Mouse (Mus musculus): Measurements from ENCODE around the gene Orc1. TPM values are rescaled to one million over a fixed set of nuclear protein-coding genes. Genes with fewer than 3 reads are reported as not detected.

The Orc1 gene
- polyA plus RNA-seq (2012; rRNA removed), result 0.04 and 0.28 TPM in 2 replicates

DNA sequence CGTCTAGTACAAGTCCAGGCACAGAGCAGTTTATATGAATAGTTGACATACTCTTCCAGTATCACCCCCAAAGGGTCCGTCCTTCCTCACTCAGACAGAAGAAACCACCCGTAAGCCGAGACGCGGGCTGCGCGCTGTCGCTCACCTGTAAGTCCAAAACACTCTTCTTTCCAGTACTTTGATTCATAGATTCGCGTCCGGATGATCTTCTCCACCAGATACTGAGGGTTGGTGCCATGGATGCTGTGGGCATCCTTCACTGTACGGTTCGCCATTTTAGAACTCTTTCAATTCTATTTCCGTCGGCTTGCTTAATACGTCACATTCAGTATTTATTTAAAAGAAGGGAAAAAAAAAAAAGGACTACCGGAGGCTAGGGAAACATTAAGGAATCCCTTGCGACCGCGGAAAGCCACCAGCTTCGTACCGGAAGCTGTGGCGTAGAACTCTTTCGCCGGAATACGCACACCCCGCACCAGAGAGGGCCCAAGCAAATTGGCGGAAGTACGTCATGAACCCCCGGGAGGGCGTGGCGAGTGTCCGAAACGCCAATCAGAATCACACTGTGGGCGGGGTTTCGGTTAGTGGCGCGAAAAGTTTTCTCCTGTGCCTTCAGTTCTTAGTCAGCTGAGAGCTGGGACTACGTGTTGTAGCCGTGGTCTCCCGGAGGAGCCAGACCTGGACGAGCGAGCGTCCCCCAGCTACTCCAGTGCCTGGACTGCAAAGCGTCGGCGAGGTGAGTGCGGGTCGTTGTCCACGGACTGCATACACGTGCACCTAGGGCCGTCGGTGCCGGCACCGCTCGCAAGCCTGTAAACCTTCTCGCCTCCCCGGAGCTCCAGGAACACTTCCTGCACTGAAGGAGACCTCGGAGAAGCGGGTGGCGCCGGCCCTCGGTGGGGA is at the start of gene Orc1, which contains the start of gene Prpf38a:
Orc1 (plus strand) TSS at position 584 of the 903 bp plus-strand sequence.
Prpf38a (minus strand) TSS at position 497 of the 903 bp plus-strand sequence.

DNA sequence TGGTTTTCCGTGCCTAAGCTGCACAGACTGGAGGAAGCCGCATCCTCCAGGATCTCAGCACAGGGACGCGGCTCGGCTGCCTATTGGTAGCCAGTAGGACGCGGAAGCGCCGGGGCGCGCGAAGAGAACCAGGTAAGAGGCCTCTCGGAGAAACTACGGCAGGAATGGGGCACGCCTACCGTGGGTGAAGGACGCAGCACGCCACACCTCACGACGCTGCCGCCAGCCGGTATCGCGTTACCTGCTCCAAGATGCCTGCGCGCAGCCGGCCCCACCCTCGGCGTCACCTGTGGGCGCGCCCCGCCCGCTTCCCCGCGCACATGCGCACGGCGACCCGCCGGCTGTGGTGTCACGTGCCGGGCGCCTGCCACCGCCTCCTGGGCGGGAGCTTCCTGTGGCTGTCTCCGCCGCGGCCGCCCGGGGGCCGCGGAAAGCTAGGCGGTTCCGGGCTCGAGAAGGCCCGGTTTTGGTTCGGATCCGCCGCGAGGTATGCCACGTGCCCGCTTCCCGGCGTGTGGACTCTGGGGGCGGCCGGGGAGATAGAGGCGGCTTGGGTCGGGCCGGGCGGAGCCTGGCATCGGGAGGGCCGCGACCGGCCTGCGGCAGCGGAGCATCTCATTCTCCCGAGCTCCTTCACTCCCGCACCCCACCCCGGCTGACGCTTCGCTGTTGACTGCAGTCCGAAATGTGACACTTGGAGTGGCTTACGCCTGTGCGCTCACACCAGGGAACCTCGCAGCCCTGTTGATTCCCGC is 40.5 kb downstream of the Orc1 start, which contains the start of gene Cc2d1b:
Cc2d1b (plus strand) TSS at position 354 of the 755 bp plus-strand sequence.

Other genes with a start within 250 kb of the Orc1 start
- 0.44 TPM in 1 of 2 replicates, not detected in the other for gene Shisal2a, start 196.1 kb upstream of the Orc1 start, polyA plus RNA-seq (2012; rRNA removed)
- 4.3 and 5.2 TPM in 2 replicates for gene Gpx7, start 172.5 kb upstream of the Orc1 start, polyA plus RNA-seq (2012; rRNA removed)
- 7.7 and 9.6 TPM in 2 replicates for gene Tut4, start 120.0 kb upstream of the Orc1 start, polyA plus RNA-seq (2012; rRNA removed)
- gene Prpf38a, start 87 bp upstream of the Orc1 start, polyA plus RNA-seq (2012; rRNA removed), result 0.28 and 0.45 TPM in 2 replicates
- 13.3 and 14.7 TPM in 2 replicates for gene Cc2d1b, start 40.5 kb downstream of the Orc1 start, polyA plus RNA-seq (2012; rRNA removed)
- gene 3110021N24Rik, start 140.2 kb downstream of the Orc1 start, polyA plus RNA-seq (2012; rRNA removed), result not detected in 2 replicates
- gene Zfyve9, start 201.4 kb downstream of the Orc1 start, polyA plus RNA-seq (2012; rRNA removed), result 1.1 and 1.2 TPM in 2 replicates